20 mouse cellular contexts compared by ENCODE assay signal in the genomic region with DNA sequence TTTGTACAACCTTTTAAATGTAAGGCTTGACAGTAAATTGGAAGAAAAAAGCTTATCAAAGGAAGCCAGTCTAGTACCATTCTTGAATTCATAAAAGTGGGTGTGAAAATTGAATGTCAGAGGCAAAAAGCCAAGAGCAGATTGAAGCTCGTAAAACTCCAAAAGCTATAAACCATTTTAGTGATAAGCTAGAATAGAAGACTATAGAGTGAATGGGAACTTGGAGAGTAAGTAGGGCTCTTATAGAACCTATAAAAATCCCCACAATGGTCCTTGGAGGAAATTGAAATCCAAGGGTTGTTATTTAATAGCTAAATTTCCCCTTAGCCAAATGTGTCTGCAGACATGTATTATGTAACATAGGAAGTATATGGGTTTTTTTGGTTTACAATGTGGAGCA. TPM values are rescaled to one million over a fixed set of nuclear protein-coding genes. Genes with fewer than 3 reads are reported as not detected.
DNase-seq lines count a peak whose midpoint lies in the region; ATAC-seq and TF ChIP-seq lines count a peak whose summit lies in the region.
"Had no signal": no experiment of that assay in that cellular context is flagged by ENCODE, and none has a peak within 500 bp of the region (broad histone marks: within the 10 kb centered on the region; RNA-seq: fewer than 3 reads in every experiment).

No protein-coding gene starts in this region.

- 60% methylated on average over 1 of the region's 1 CpGs for WGBS in intestine, embryonic 16.5 days
- WGBS in intestine, embryonic 15.5 days: 65% methylated on average over 1 of the region's 1 CpGs
- WGBS in limb, embryonic 13.5 days: 50% methylated on average over 1 of the region's 1 CpGs
- 92% methylated on average over 1 of the region's 1 CpGs for WGBS in limb, embryonic 10.5 days
- 34% methylated on average over 1 of the region's 1 CpGs for WGBS in limb, embryonic 14.5 days

- no peak for DNase-seq in limb, embryonic 10.5 days (ENCODE audit: low spot score)
- peak; percentile 83 for DNase-seq in limb, embryonic 14.5 days (ENCODE audit: low spot score)
- DNase-seq in right cerebral cortex, postnatal 4 days: no peak
- DNase-seq: adrenal gland, adult 2 months; adrenal gland, postnatal 14 days; cerebellum, adult 18-20 months; cerebellum, adult 9-10 months; cerebellum, postnatal 14 days; gastrocnemius, adult 2 months; gastrocnemius, postnatal 14 days had no signal

- no peak overlapping the region for H3K27ac ChIP-seq in intestine, embryonic 16.5 days (ENCODE audit: low read length)
- no peak overlapping the region for H3K27ac ChIP-seq in intestine, embryonic 15.5 days
- H3K27ac ChIP-seq in limb, embryonic 13.5 days: no peak overlapping the region
- no peak overlapping the region for H3K27ac ChIP-seq in limb, embryonic 10.5 days
- no peak overlapping the region for H3K27ac ChIP-seq in limb, embryonic 14.5 days (replicated peaks; ENCODE audit: low read depth, low read length)
- H3K27ac ChIP-seq: forebrain, embryonic 10.5 days; gastrocnemius, adult 2 months; hindbrain, embryonic 12.5 days; hindbrain, embryonic 15.5 days had no signal

- H3K27me3 ChIP-seq in intestine, embryonic 16.5 days (replicated peaks; ENCODE audit: control insufficient read depth, insufficient read depth, low read length): no peaks in the 10 kb centered on the region
- H3K27me3 ChIP-seq in intestine, embryonic 15.5 days (replicated peaks): no peaks in the 10 kb centered on the region
- no peaks in the 10 kb centered on the region for H3K27me3 ChIP-seq in limb, embryonic 13.5 days
- H3K27me3 ChIP-seq in limb, embryonic 10.5 days (ENCODE audit: low read depth, poor library complexity, severe bottlenecking): no peaks in the 10 kb centered on the region
- H3K27me3 ChIP-seq in limb, embryonic 14.5 days (ENCODE audit: control insufficient read depth, insufficient read depth, low read length): no peaks in the 10 kb centered on the region
- H3K27me3 ChIP-seq: hindbrain, embryonic 12.5 days; hindbrain, embryonic 15.5 days had no signal

- TF ChIP-seq POLR2A in limb, embryonic 14.5 days (IDR thresholded peaks at IDR 0.05; ENCODE audit: borderline replicate concordance, extremely low read depth, insufficient read depth, insufficient read length): no peak

- no peak overlapping the region for H3K9ac ChIP-seq in intestine, embryonic 16.5 days (ENCODE audit: low read depth, low read length)
- H3K9ac ChIP-seq in intestine, embryonic 15.5 days: no peak overlapping the region
- no peak overlapping the region for H3K9ac ChIP-seq in limb, embryonic 13.5 days
- H3K9ac ChIP-seq in limb, embryonic 14.5 days (ENCODE audit: low read depth, low read length, severe bottlenecking): no peak overlapping the region
- H3K9ac ChIP-seq: hindbrain, embryonic 12.5 days; hindbrain, embryonic 15.5 days had no signal

- H3K4me1 ChIP-seq in intestine, embryonic 16.5 days (ENCODE audit: control insufficient read depth, insufficient read depth, low read length): peaks cover 7% of the 10 kb centered on the region; the same call in 1 of the 2 replicates
- peaks cover 4% of the 10 kb centered on the region; the same call in 1 of the 2 replicates for H3K4me1 ChIP-seq in intestine, embryonic 15.5 days (replicated peaks)
- peaks cover 15% of the 10 kb centered on the region for H3K4me1 ChIP-seq in limb, embryonic 13.5 days
- H3K4me1 ChIP-seq in limb, embryonic 10.5 days: peaks cover 9% of the 10 kb centered on the region
- peaks cover 11% of the 10 kb centered on the region; the same call in 1 of the 2 replicates for H3K4me1 ChIP-seq in limb, embryonic 14.5 days (ENCODE audit: control insufficient read depth, insufficient read depth, low read length)

- no peak overlapping the region for H3K4me2 ChIP-seq in intestine, embryonic 16.5 days (ENCODE audit: low read depth, low read length)
- H3K4me2 ChIP-seq in intestine, embryonic 15.5 days (replicated peaks): no peak overlapping the region
- H3K4me2 ChIP-seq in limb, embryonic 13.5 days (replicated peaks): no peak overlapping the region
- H3K4me2 ChIP-seq in limb, embryonic 14.5 days (replicated peaks; ENCODE audit: low read depth, low read length, severe bottlenecking): no peak overlapping the region
- H3K4me2 ChIP-seq: heart, embryonic 11.5 days; hindbrain, embryonic 12.5 days; hindbrain, embryonic 15.5 days had no signal

- no peaks in the 10 kb centered on the region for H3K36me3 ChIP-seq in intestine, embryonic 16.5 days (ENCODE audit: control insufficient read depth, insufficient read depth, low read length)
- no peaks in the 10 kb centered on the region for H3K36me3 ChIP-seq in intestine, embryonic 15.5 days
- H3K36me3 ChIP-seq in limb, embryonic 13.5 days: no peaks in the 10 kb centered on the region
- H3K36me3 ChIP-seq in limb, embryonic 10.5 days: no peaks in the 10 kb centered on the region
- no peaks in the 10 kb centered on the region for H3K36me3 ChIP-seq in limb, embryonic 14.5 days (ENCODE audit: control insufficient read depth, insufficient read depth, low read length)
- H3K36me3 ChIP-seq: forebrain, embryonic 10.5 days; hindbrain, embryonic 12.5 days; hindbrain, embryonic 15.5 days had no signal

- H3K9me3 ChIP-seq in intestine, embryonic 16.5 days (ENCODE audit: control insufficient read depth, low read length): no peaks in the 10 kb centered on the region
- H3K9me3 ChIP-seq in intestine, embryonic 15.5 days: no peaks in the 10 kb centered on the region
- H3K9me3 ChIP-seq in limb, embryonic 13.5 days: no peaks in the 10 kb centered on the region
- H3K9me3 ChIP-seq in limb, embryonic 10.5 days (replicated peaks): no peaks in the 10 kb centered on the region
- H3K9me3 ChIP-seq in limb, embryonic 14.5 days (ENCODE audit: control insufficient read depth, low read length): no peaks in the 10 kb centered on the region
- H3K9me3 ChIP-seq: forebrain, embryonic 10.5 days; hindbrain, embryonic 12.5 days; hindbrain, embryonic 15.5 days had no signal

- 0 out of 2 replicates have a peak, but pooled peaks have one; percentile 23 for ATAC-seq in intestine, embryonic 16.5 days
- ATAC-seq in intestine, embryonic 15.5 days: no peak
- ATAC-seq in limb, embryonic 13.5 days (ENCODE audit: low FRiP score, low read depth): peak; percentile 81
- ATAC-seq in limb, embryonic 14.5 days (ENCODE audit: low FRiP score, low read depth): peak; percentile 67; the same call in 1 of the 2 replicates
- ATAC-seq: CD4-positive, CD25-positive, alpha-beta regulatory T cell, adult 4 months; forebrain, embryonic 14.5 days had no signal

- H3K4me3 ChIP-seq in intestine, embryonic 16.5 days (ENCODE audit: low read length): no peak overlapping the region
- H3K4me3 ChIP-seq in intestine, embryonic 15.5 days (replicated peaks): no peak overlapping the region
- no peak overlapping the region for H3K4me3 ChIP-seq in limb, embryonic 13.5 days
- H3K4me3 ChIP-seq in limb, embryonic 10.5 days: no peak overlapping the region
- H3K4me3 ChIP-seq in limb, embryonic 14.5 days (replicated peaks; ENCODE audit: low read length): no peak overlapping the region
- H3K4me3 ChIP-seq: forebrain, embryonic 10.5 days; gastrocnemius, adult 2 months; hindbrain, embryonic 12.5 days; hindbrain, embryonic 15.5 days had no signal

RNA-seq across cellular contexts. Expression of a gene that starts 46.3 kb away (rescaled TPM):
- polyA plus RNA-seq in intestine, embryonic 16.5 days (2015; fragmentation: Nextera tagmentation; extraction: Ambion mirVana): 8.0 and 9.2 TPM in 2 replicates
- polyA plus RNA-seq in intestine, embryonic 15.5 days (2015; fragmentation: Nextera tagmentation; extraction: Ambion mirVana): 8.0 and 8.7 TPM in 2 replicates
- polyA plus RNA-seq in limb, embryonic 13.5 days (2015; fragmentation: Nextera tagmentation; extraction: Ambion mirVana): 0.71 and 0.94 TPM in 2 replicates
- polyA plus RNA-seq in limb, embryonic 10.5 days (2016; fragmentation: Nextera tagmentation; extraction: Ambion mirVana): 0.36 and 0.39 TPM in 2 replicates
- polyA plus RNA-seq in limb, embryonic 14.5 days (2012; rRNA removed): 1.4 and 1.9 TPM in 2 replicates
- polyA plus RNA-seq in limb, embryonic 14.5 days (2014; fragmentation: Nextera tagmentation; extraction: Ambion mirVana): 0.22 and 0.64 TPM in 2 replicates
- polyA plus RNA-seq: C2C12; CD4-positive, CD25-positive, alpha-beta regulatory T cell, adult 4 months had no signal
